Mouse (Mus musculus) spleen, adult 2 months (tissue): ENCODE measurements around the gene Slc6a17.

Experiments used
- CTCF ChIP-seq: fragments of 200-500 bp; IDR thresholded peaks from 2 replicates; pipeline ENCODE4 v1.5.1; 2011; ENCODE audit warnings: mild to moderate bottlenecking, inconsistent platforms; ENCODE audit not compliant: insufficient read depth, insufficient read length, insufficient replicate concordance; ENCODE audit errors: extremely low read depth
- POLR2A ChIP-seq: fragments of 200-500 bp; IDR thresholded peaks from 2 replicates; pipeline ENCODE4 v1.6.1; 2011; ENCODE audit warnings: low read depth, low read length, inconsistent platforms

GRCm38 (mm10) chr3:107546956-107547355, 29.1 kb upstream of the Slc6a17 start:
- TF ChIP-seq POLR2A (no peak), CTCF (no peak)
